ENCODE assay signal across 12 mouse cellular contexts in the genomic region with DNA sequence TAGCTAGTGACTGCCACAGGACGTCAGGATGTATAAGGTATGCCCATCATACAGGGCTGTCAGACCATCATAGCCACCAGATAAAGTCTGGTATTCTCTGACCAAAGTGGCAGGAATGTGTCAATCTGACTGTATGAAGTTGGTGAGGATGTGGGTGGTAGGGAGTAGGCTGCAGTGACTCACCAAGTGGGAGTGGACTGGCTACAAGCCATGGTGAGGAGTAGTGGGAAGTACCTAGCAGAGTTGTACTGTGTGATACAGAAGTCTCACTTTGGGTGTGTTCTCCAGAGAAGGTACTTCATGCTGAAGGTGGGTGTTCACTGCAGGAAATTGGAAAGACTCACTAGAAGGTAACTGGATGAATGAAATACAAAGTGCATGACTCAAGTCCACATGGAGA. TPM values are rescaled to one million over a fixed set of nuclear protein-coding genes. Genes with fewer than 3 reads are reported as not detected.
A peak's percentile ranks its signal among the peaks of the same experiment; 100 is the strongest.
DNase-seq lines count a peak whose midpoint lies in the region; ATAC-seq and TF ChIP-seq lines count a peak whose summit lies in the region.
"Had no signal": no experiment of that assay in that cellular context is flagged by ENCODE, and none has a peak within 500 bp of the region (broad histone marks: within the 10 kb centered on the region; RNA-seq: fewer than 3 reads in every experiment).

No protein-coding gene starts in this region.

- no peak overlapping the region for H3K4me3 ChIP-seq in hindbrain, embryonic 11.5 days (ENCODE audit: low read depth, low read length)
- no peak overlapping the region for H3K4me3 ChIP-seq in hindbrain, postnatal 0 days (ENCODE audit: low read length)
- H3K4me3 ChIP-seq: forebrain, embryonic 10.5 days; heart, embryonic 15.5 days had no signal

- no peaks in the 10 kb centered on the region for H3K9me3 ChIP-seq in hindbrain, embryonic 11.5 days (ENCODE audit: control insufficient read depth, low read length)
- no peaks in the 10 kb centered on the region for H3K9me3 ChIP-seq in hindbrain, postnatal 0 days (ENCODE audit: low read length)
- H3K9me3 ChIP-seq: forebrain, embryonic 10.5 days; heart, embryonic 15.5 days had no signal

- ATAC-seq in megakaryocyte progenitor cell, adult 5-6 weeks (replicated peaks; ENCODE audit: poor library complexity) = peak; percentile 52
- no peak for ATAC-seq in hindbrain, embryonic 11.5 days (ENCODE audit: low FRiP score)
- ATAC-seq in hindbrain, postnatal 0 days = no peak

- intact Hi-C loops in left cerebral cortex, postnatal 4 days (cut with DNase I) = no loop called here

- H3K4me2 ChIP-seq in hindbrain, embryonic 11.5 days (replicated peaks; ENCODE audit: low read depth, low read length) = no peak overlapping the region
- H3K4me2 ChIP-seq in hindbrain, postnatal 0 days (ENCODE audit: low read depth, low read length) = no peak overlapping the region
- H3K4me2 ChIP-seq: heart, embryonic 15.5 days had no signal

- TF ChIP-seq CTCF in hindbrain, postnatal 0 days (IDR thresholded peaks at IDR 0.05; ENCODE audit: low read depth) = no peak

- DNase-seq in left cerebral cortex, adult 18-20 months (ENCODE audit: low spot score in 2 of 2) = peak; percentile 69 to 75
- no peak for DNase-seq in left cerebral cortex, postnatal 4 days
- peak; percentile 51 for DNase-seq in adrenal gland, postnatal 25 days
- peak; percentile 48 to 56 for DNase-seq in layer of hippocampus, postnatal 36 days
- DNase-seq in hindbrain, embryonic 11.5 days (ENCODE audit: low spot score) = no peak
- DNase-seq in hindbrain, postnatal 0 days (ENCODE audit: low spot score) = no peak
- DNase-seq: kidney, adult 2 months; liver had no signal

- 89% methylated on average over 1 of the region's 1 CpGs for WGBS in hindbrain, embryonic 11.5 days
- WGBS in hindbrain, postnatal 0 days = 87% methylated on average over 1 of the region's 1 CpGs

- H3K4me1 ChIP-seq in hindbrain, embryonic 11.5 days (replicated peaks; ENCODE audit: control insufficient read depth, insufficient read depth, low read length) = no peaks in the 10 kb centered on the region
- H3K4me1 ChIP-seq in hindbrain, postnatal 0 days (ENCODE audit: insufficient read depth, low read length) = no peaks in the 10 kb centered on the region
- H3K4me1 ChIP-seq: forebrain, embryonic 10.5 days had no signal

- H3K27me3 ChIP-seq in hindbrain, embryonic 11.5 days (ENCODE audit: control insufficient read depth, insufficient read depth, low read length) = no peaks in the 10 kb centered on the region
- no peaks in the 10 kb centered on the region for H3K27me3 ChIP-seq in hindbrain, postnatal 0 days (ENCODE audit: insufficient read depth, low read length)
- H3K27me3 ChIP-seq: heart, embryonic 15.5 days had no signal

- no peaks in the 10 kb centered on the region for H3K36me3 ChIP-seq in hindbrain, embryonic 11.5 days (ENCODE audit: control insufficient read depth, insufficient read depth, low read length)
- peaks cover 16% of the 10 kb centered on the region; the same call in 1 of the 2 replicates for H3K36me3 ChIP-seq in hindbrain, postnatal 0 days (ENCODE audit: insufficient read depth, low read length)
- H3K36me3 ChIP-seq: heart, embryonic 15.5 days had no signal

- H3K9ac ChIP-seq in hindbrain, embryonic 11.5 days (ENCODE audit: low read depth, low read length) = no peak overlapping the region
- H3K9ac ChIP-seq in hindbrain, postnatal 0 days (replicated peaks; ENCODE audit: low read length) = no peak overlapping the region
- H3K9ac ChIP-seq: heart, embryonic 15.5 days had no signal

- H3K27ac ChIP-seq in hindbrain, embryonic 11.5 days (ENCODE audit: low read depth, low read length) = no peak overlapping the region
- no peak overlapping the region for H3K27ac ChIP-seq in hindbrain, postnatal 0 days
- H3K27ac ChIP-seq: forebrain, embryonic 10.5 days; heart, embryonic 15.5 days had no signal

RNA-seq across cellular contexts. Expression of a gene that starts 41.4 kb away (rescaled TPM):
- 10 to 100 TPM; 18.9 to 20.5 TPM for total RNA-seq in left cerebral cortex, adult 18-20 months (2021)
- 10 to 100 TPM; 13.1 to 17.0 TPM for total RNA-seq in left cerebral cortex, postnatal 4 days (2021)
- total RNA-seq in adrenal gland, postnatal 25 days (2021) = 70.8 and 76.6 TPM in 2 replicates
- 10 to 100 TPM; 27.5 to 34.3 TPM for total RNA-seq in layer of hippocampus, postnatal 36 days (2021)
- total RNA-seq in megakaryocyte progenitor cell, adult 5-6 weeks (2015) = 79.4 and 85.9 TPM in 2 replicates
- total RNA-seq in megakaryocyte progenitor cell, adult 5-6 weeks (2017) = 23.2 and 26.7 TPM in 2 replicates
- polyA plus RNA-seq in hindbrain, embryonic 11.5 days (2014; fragmentation: Nextera tagmentation; extraction: Ambion mirVana) = 23.6 and 25.8 TPM in 2 replicates
- 16.2 and 19.8 TPM in 2 replicates for total RNA-seq in hindbrain, postnatal 0 days (2014; rRNA removed)
- 6.4 and 7.2 TPM in 2 replicates for polyA plus RNA-seq in hindbrain, postnatal 0 days (2015; fragmentation: Nextera tagmentation; extraction: Ambion mirVana)

RNA-seq across cellular contexts. Expression of a gene that starts 41.5 kb away (rescaled TPM):
- total RNA-seq in left cerebral cortex, adult 18-20 months (2021) = 10 to 100 TPM; 86.8 to 87.7 TPM
- total RNA-seq in left cerebral cortex, postnatal 4 days (2021) = 10 to 100 TPM; 87.9 to 93.3 TPM
- 20.9 and 34.2 TPM in 2 replicates for total RNA-seq in adrenal gland, postnatal 25 days (2021)
- 10 to 100 TPM; 86.7 to 91.0 TPM for total RNA-seq in layer of hippocampus, postnatal 36 days (2021)
- 35.9 and 43.6 TPM in 2 replicates for total RNA-seq in megakaryocyte progenitor cell, adult 5-6 weeks (2015)
- 45.4 and 48.0 TPM in 2 replicates for total RNA-seq in megakaryocyte progenitor cell, adult 5-6 weeks (2017)
- polyA plus RNA-seq in hindbrain, embryonic 11.5 days (2014; fragmentation: Nextera tagmentation; extraction: Ambion mirVana) = 69.5 and 70.5 TPM in 2 replicates
- total RNA-seq in hindbrain, postnatal 0 days (2014; rRNA removed) = 55.2 and 64.5 TPM in 2 replicates
- polyA plus RNA-seq in hindbrain, postnatal 0 days (2015; fragmentation: Nextera tagmentation; extraction: Ambion mirVana) = 97.4 and 102 TPM in 2 replicates

RNA-seq across cellular contexts. Expression of a gene that starts 51.0 kb away (rescaled TPM):
- total RNA-seq in left cerebral cortex, adult 18-20 months (2021) = not detected
- total RNA-seq in left cerebral cortex, postnatal 4 days (2021) = not detected
- not detected in 2 replicates for total RNA-seq in adrenal gland, postnatal 25 days (2021)
- not detected for total RNA-seq in layer of hippocampus, postnatal 36 days (2021)
- not detected in 2 replicates for total RNA-seq in megakaryocyte progenitor cell, adult 5-6 weeks (2015)
- not detected in 2 replicates for total RNA-seq in megakaryocyte progenitor cell, adult 5-6 weeks (2017)
- 0.98 and 1.4 TPM in 2 replicates for polyA plus RNA-seq in hindbrain, embryonic 11.5 days (2014; fragmentation: Nextera tagmentation; extraction: Ambion mirVana)
- not detected in 2 replicates for total RNA-seq in hindbrain, postnatal 0 days (2014; rRNA removed)
- polyA plus RNA-seq in hindbrain, postnatal 0 days (2015; fragmentation: Nextera tagmentation; extraction: Ambion mirVana) = 0.33 TPM in 1 of 2 replicates, not detected in the other
- total RNA-seq: midbrain, postnatal 0 days had no signal
- polyA plus RNA-seq: midbrain, postnatal 0 days had no signal

Comparison
In these comparisons a context has a peak if more than half of its experiments do, and no peak if none do; other contexts are left out.
1. DNase-seq: peak in left cerebral cortex, adult 18-20 months (2 of 2), adrenal gland, postnatal 25 days (single experiment) and layer of hippocampus, postnatal 36 days (2 of 2); none in left cerebral cortex, postnatal 4 days (single experiment), hindbrain, embryonic 11.5 days (single experiment) and hindbrain, postnatal 0 days (single experiment).